Mouse (Mus musculus): ENCODE data around the gene Tesk1. TPM values are rescaled to one million over a fixed set of nuclear protein-coding genes. Genes with fewer than 3 reads are reported as not detected.

Tesk1 gene
- total and polyA plus RNA-seq, 2 experiments = 3.0 to 28.3 TPM

DNA sequence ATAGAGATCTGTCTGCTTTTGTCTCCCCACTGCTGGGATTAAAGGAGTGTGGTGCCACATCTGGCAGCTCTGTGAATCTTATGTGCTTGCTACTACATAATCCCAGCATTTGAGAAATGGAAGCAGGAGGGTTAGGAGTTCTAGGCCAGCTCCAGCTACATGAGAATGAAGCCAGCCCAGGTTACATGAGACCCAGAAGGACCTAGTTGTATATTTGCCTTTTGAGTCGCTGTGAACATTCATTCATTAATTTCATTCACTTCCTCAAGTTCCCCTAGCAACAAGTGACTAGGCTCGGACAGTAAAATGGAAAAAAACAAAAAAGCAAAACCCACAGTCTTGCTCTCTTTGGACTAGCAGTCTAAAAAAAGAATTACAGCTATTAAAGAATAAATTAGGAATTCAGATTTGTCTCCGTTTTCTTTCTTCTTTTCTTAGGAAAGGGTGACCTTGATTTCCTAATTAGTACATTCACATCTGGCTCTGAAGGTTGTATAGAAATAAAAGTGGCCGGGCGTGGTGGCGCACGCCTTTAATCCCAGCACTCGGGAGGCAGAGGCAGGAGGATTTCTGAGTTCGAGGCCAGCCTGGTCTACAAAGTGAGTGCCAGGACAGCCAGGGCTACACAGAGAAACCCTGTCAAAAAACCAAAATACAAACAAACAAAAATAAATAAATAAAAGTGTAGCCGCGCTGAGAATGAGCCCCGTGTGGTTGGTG is 50.5 kb downstream of the Tesk1 start:
- peak overlapping the region; percentile 3; the same call in 1 of the 2 replicates for H3K4me3 ChIP-seq (ENCODE audit: insufficient read depth, low read depth, low read length)
- no peaks in the 10 kb centered on the region for H3K79me2 ChIP-seq (ENCODE audit: control insufficient read depth, insufficient read depth, low read length)
- WGBS = 46% methylated on average over 12 of the region's 12 CpGs
- no peaks in the 10 kb centered on the region for H3K27me3 ChIP-seq (ENCODE audit: control insufficient read depth, insufficient read depth, low read length)
- H3K9ac ChIP-seq (ENCODE audit: low read depth, low read length) = no peak overlapping the region
- peaks cover 5% of the 10 kb centered on the region for H3K4me1 ChIP-seq (ENCODE audit: control insufficient read depth, insufficient read depth, low read length)
- no peak for DNase-seq (ENCODE audit: extremely low read depth, low read depth, low spot score)
- TF ChIP-seq POLR2A (IDR thresholded peaks at IDR 0.05; ENCODE audit: extremely low read depth, insufficient read depth, low read length) = no peak
- TF ChIP-seq CTCF (IDR thresholded peaks at IDR 0.05; ENCODE audit: low read depth, low read length) = no peak
- no peak overlapping the region for H3K27ac ChIP-seq (replicated peaks; ENCODE audit: insufficient read depth, low read depth, low read length)
- no peaks in the 10 kb centered on the region for H3K36me3 ChIP-seq (ENCODE audit: control insufficient read depth, insufficient read depth, low read length)

DNA sequence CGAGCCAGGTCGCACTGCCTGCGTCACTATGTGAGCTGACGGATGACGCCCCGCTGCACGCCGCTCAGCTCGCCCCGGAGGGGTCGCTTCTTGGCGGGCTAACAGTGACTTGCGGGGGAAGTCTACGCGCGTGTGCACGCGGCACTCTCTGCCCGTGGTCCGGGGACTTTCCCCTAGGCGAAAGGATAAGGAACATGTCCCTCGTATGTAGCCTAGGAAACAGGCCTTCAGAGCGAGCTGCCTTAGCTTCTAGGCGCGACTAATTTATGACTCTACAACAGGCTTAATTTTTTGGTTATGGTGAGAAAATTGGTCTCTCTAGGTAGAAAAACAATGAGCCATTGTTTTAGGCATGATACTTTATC is 51.1 kb downstream of the Tesk1 start, which contains the start of gene Ccdc107:
Gene Ccdc107 (plus strand): TSS at position 80 of the 365 bp plus-strand sequence.
- Histone ChIP-seq H3K9ac (ENCODE audit: low read depth, low read length) (peak within 1 kb of the TSS; percentile 90), H3K79me2 (ENCODE audit: control insufficient read depth, insufficient read depth, low read length) (no peaks in the 10 kb centered on the region), H3K36me3 (ENCODE audit: control insufficient read depth, insufficient read depth, low read length) (no peaks in the 10 kb centered on the region), H3K27me3 (ENCODE audit: control insufficient read depth, insufficient read depth, low read length) (no peaks in the 10 kb centered on the region), H3K4me3 (ENCODE audit: insufficient read depth, low read depth, low read length) (peak within 1 kb of the TSS; percentile 86), H3K4me1 (ENCODE audit: control insufficient read depth, insufficient read depth, low read length) (peaks cover 5% of the 10 kb centered on the region), H3K27ac (replicated peaks; ENCODE audit: insufficient read depth, low read depth, low read length) (peak within 1 kb of the TSS; percentile 75)
- 1% methylated on average over 25 of the region's 25 CpGs for WGBS
- TF ChIP-seq POLR2A (IDR thresholded peaks at IDR 0.05; ENCODE audit: extremely low read depth, insufficient read depth, low read length) (no peak), CTCF (IDR thresholded peaks at IDR 0.05; ENCODE audit: low read depth, low read length) (no peak)
- DNase-seq (ENCODE audit: extremely low read depth, low read depth, low spot score) = peak; percentile 95

DNA sequence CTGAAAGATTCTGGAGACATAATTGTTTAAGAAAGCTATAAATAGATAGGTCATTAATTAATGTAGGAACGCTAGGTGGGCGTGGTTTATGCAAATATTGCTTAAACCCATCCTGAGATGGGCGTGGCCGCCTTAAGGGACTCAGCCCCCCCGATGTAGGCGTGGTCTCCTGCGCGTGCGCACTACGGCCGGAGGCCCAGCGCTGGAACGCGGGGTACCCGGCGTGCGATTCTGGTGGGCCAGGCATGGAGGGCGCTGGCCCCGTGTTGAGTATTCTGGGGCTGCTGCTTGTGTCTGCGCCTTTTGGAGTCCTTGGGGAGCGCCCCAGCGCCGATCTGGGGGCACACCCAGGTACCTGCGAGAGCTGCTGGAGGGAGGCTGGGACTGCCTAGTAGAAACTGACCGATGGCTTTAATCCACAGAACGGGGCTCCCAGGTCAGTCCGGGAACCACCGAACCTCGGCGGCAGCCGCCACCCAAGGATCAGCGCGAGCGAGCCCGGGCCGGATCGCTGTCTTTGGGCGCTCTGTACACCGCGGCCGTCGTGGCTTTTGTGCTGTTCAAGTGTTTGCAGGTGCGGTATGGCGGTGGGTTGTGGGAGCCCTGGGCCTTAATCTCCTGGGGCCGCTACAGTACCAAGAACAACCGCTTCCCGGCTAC is 51.6 kb downstream of the Tesk1 start:
- no peak for TF ChIP-seq CTCF (IDR thresholded peaks at IDR 0.05; ENCODE audit: low read depth, low read length)
- TF ChIP-seq POLR2A (IDR thresholded peaks at IDR 0.05; ENCODE audit: extremely low read depth, insufficient read depth, low read length) = peak; percentile 75
- Histone ChIP-seq H3K36me3 (ENCODE audit: control insufficient read depth, insufficient read depth, low read length) (no peaks in the 10 kb centered on the region), H3K27ac (replicated peaks; ENCODE audit: insufficient read depth, low read depth, low read length) (peak overlapping the region; percentile 75), H3K27me3 (ENCODE audit: control insufficient read depth, insufficient read depth, low read length) (no peaks in the 10 kb centered on the region), H3K79me2 (ENCODE audit: control insufficient read depth, insufficient read depth, low read length) (no peaks in the 10 kb centered on the region), H3K4me3 (ENCODE audit: insufficient read depth, low read depth, low read length) (peak overlapping the region; percentile 86), H3K9ac (ENCODE audit: low read depth, low read length) (peak overlapping the region; percentile 90), H3K4me1 (ENCODE audit: control insufficient read depth, insufficient read depth, low read length) (peaks cover 5% of the 10 kb centered on the region)
- DNase-seq (ENCODE audit: extremely low read depth, low read depth, low spot score) = peak; percentile 81
- WGBS = under 1% methylated on average over 47 of the region's 47 CpGs

DNA sequence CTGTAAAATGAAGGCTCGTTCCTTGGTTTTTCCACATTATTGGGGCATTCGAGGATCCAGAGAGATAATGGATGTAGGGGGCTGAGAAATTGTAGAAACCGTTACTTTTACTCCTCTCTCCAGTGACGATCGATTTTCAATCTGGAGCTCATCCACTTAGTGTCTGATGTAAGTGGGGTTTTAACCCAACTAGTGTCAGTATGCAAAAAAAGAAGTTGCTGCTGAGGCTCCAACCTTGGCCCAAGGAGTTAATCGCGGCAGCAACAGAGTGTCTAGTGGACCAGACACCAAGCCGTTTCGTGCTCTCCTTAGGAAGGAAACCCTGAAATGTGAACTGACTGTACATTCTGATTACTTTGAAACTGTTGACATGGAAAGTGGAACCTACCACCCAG is 52.1 kb downstream of the Tesk1 start:
- H3K4me1 ChIP-seq (ENCODE audit: control insufficient read depth, insufficient read depth, low read length) = peaks cover 5% of the 10 kb centered on the region
- H3K36me3 ChIP-seq (ENCODE audit: control insufficient read depth, insufficient read depth, low read length) = no peaks in the 10 kb centered on the region
- peak overlapping the region; percentile 86 for H3K4me3 ChIP-seq (ENCODE audit: insufficient read depth, low read depth, low read length)
- peak overlapping the region; percentile 75 for H3K27ac ChIP-seq (replicated peaks; ENCODE audit: insufficient read depth, low read depth, low read length)
- H3K79me2 ChIP-seq (ENCODE audit: control insufficient read depth, insufficient read depth, low read length) = no peaks in the 10 kb centered on the region
- DNase-seq (ENCODE audit: extremely low read depth, low read depth, low spot score) = peak; percentile 61
- no peaks in the 10 kb centered on the region for H3K27me3 ChIP-seq (ENCODE audit: control insufficient read depth, insufficient read depth, low read length)
- no peak for TF ChIP-seq POLR2A (IDR thresholded peaks at IDR 0.05; ENCODE audit: extremely low read depth, insufficient read depth, low read length)
- no peak for TF ChIP-seq CTCF (IDR thresholded peaks at IDR 0.05; ENCODE audit: low read depth, low read length)
- WGBS = under 1% methylated on average over 9 of the region's 9 CpGs
- H3K9ac ChIP-seq (ENCODE audit: low read depth, low read length) = peak overlapping the region; percentile 90

DNA sequence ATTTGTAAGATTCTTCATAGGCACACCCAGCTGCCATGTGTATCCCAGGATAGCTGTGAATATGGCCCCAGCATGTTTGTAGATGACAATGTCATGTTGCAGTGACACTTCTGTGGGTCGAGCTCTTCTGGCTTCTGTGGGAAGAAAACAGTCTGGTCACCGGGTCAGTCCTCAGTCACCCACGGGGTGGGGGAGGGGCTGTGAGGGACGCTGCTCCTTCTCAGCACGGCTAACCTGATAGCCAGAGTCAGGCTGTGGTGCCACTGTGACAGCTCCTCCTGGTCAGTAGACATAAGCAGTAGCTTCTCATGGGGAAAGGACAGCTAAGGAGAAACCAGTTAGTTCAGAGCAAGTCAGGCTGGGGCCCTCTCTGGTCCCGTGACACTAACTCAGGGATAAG is 54.8 kb downstream of the Tesk1 start:
- no peak for DNase-seq (ENCODE audit: extremely low read depth, low read depth, low spot score)
- TF ChIP-seq CTCF (IDR thresholded peaks at IDR 0.05; ENCODE audit: low read depth, low read length) (no peak), POLR2A (IDR thresholded peaks at IDR 0.05; ENCODE audit: extremely low read depth, insufficient read depth, low read length) (no peak)
- H3K9ac ChIP-seq (ENCODE audit: low read depth, low read length) = no peak overlapping the region
- H3K4me1 ChIP-seq (ENCODE audit: control insufficient read depth, insufficient read depth, low read length) = peaks cover 10% of the 10 kb centered on the region
- H3K27me3 ChIP-seq (ENCODE audit: control insufficient read depth, insufficient read depth, low read length) = no peaks in the 10 kb centered on the region
- no peak overlapping the region for H3K4me3 ChIP-seq (ENCODE audit: insufficient read depth, low read depth, low read length)
- H3K79me2 ChIP-seq (ENCODE audit: control insufficient read depth, insufficient read depth, low read length) = no peaks in the 10 kb centered on the region
- 75% methylated on average over 6 of the region's 6 CpGs for WGBS
- no peaks in the 10 kb centered on the region for H3K36me3 ChIP-seq (ENCODE audit: control insufficient read depth, insufficient read depth, low read length)
- no peak overlapping the region for H3K27ac ChIP-seq (replicated peaks; ENCODE audit: insufficient read depth, low read depth, low read length)

DNA sequence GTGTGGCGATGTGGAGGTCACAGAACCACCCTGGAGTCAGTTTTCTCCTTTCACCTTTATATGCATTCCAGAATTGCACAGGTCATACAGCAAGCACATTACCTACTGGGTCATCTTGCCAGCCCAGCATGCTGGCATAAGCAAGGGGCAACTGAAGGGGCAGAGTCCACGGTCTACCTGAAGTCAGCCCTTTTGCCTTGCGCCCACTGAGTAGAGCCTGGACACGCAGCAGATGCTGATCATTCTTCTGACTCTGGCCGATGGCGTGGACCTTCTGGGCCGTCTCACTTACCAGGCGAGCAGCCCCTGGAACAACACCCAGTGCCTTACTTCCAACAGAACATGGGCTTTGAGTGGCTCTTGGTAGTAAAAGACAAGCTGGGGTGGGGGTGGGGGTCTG is 55.7 kb downstream of the Tesk1 start:
- Histone ChIP-seq H3K9ac (ENCODE audit: low read depth, low read length) (no peak overlapping the region), H3K27me3 (ENCODE audit: control insufficient read depth, insufficient read depth, low read length) (no peaks in the 10 kb centered on the region), H3K27ac (replicated peaks; ENCODE audit: insufficient read depth, low read depth, low read length) (no peak overlapping the region), H3K4me3 (ENCODE audit: insufficient read depth, low read depth, low read length) (no peak overlapping the region), H3K79me2 (ENCODE audit: control insufficient read depth, insufficient read depth, low read length) (no peaks in the 10 kb centered on the region), H3K36me3 (ENCODE audit: control insufficient read depth, insufficient read depth, low read length) (no peaks in the 10 kb centered on the region), H3K4me1 (ENCODE audit: control insufficient read depth, insufficient read depth, low read length) (peaks cover 10% of the 10 kb centered on the region)
- TF ChIP-seq POLR2A (IDR thresholded peaks at IDR 0.05; ENCODE audit: extremely low read depth, insufficient read depth, low read length) (no peak), CTCF (IDR thresholded peaks at IDR 0.05; ENCODE audit: low read depth, low read length) (no peak)
- WGBS = 95% methylated on average over 8 of the region's 8 CpGs
- peak; percentile 50 for DNase-seq (ENCODE audit: extremely low read depth, low read depth, low spot score)

Other genes starting within 250 kb of the Tesk1 start
- gene Atp8b5, start 174.8 kb upstream of the Tesk1 start, total RNA-seq (2014; rRNA removed) = 0.13 and 0.28 TPM in 2 replicates
- 0.44 and 0.47 TPM in 2 replicates for gene Atp8b5, start 174.8 kb upstream of the Tesk1 start, polyA plus RNA-seq (2012; rRNA removed)
- 14.2 and 15.9 TPM in 2 replicates for gene Rusc2, start 60.0 kb upstream of the Tesk1 start, total RNA-seq (2014; rRNA removed)
- gene Rusc2, start 60.0 kb upstream of the Tesk1 start, polyA plus RNA-seq (2012; rRNA removed) = 17.2 and 17.5 TPM in 2 replicates
- not detected in 2 replicates for gene Fam166b, start 12.8 kb upstream of the Tesk1 start, total RNA-seq (2014; rRNA removed)
- gene Fam166b, start 12.8 kb upstream of the Tesk1 start, polyA plus RNA-seq (2012; rRNA removed) = not detected in 2 replicates
- gene Cd72, start 12.7 kb downstream of the Tesk1 start, total RNA-seq (2014; rRNA removed) = 2.8 and 3.6 TPM in 2 replicates
- 1.3 and 4.9 TPM in 2 replicates for gene Cd72, start 12.7 kb downstream of the Tesk1 start, polyA plus RNA-seq (2012; rRNA removed)
- not detected in 2 replicates for gene Sit1, start 41.8 kb downstream of the Tesk1 start, total RNA-seq (2014; rRNA removed)
- 0.13 and 0.51 TPM in 2 replicates for gene Sit1, start 41.8 kb downstream of the Tesk1 start, polyA plus RNA-seq (2012; rRNA removed)
- gene Ccdc107, start 51.0 kb downstream of the Tesk1 start, total RNA-seq (2014; rRNA removed) = 190 and 221 TPM in 2 replicates
- 260 and 344 TPM in 2 replicates for gene Ccdc107, start 51.0 kb downstream of the Tesk1 start, polyA plus RNA-seq (2012; rRNA removed)
- gene Arhgef39, start 57.8 kb downstream of the Tesk1 start, total RNA-seq (2014; rRNA removed) = 0.74 and 0.94 TPM in 2 replicates
- 0.81 and 1.4 TPM in 2 replicates for gene Arhgef39, start 57.8 kb downstream of the Tesk1 start, polyA plus RNA-seq (2012; rRNA removed)
- 0.20 and 0.28 TPM in 2 replicates for gene Car9, start 65.0 kb downstream of the Tesk1 start, total RNA-seq (2014; rRNA removed)
- 0.14 and 0.20 TPM in 2 replicates for gene Car9, start 65.0 kb downstream of the Tesk1 start, polyA plus RNA-seq (2012; rRNA removed)
- gene Tpm2, start 81.8 kb downstream of the Tesk1 start, total RNA-seq (2014; rRNA removed) = 1.8 and 8.4 TPM in 2 replicates
- 3.8 TPM in 2 replicates for gene Tpm2, start 81.8 kb downstream of the Tesk1 start, polyA plus RNA-seq (2012; rRNA removed)
- 37.8 and 41.1 TPM in 2 replicates for gene Creb3, start 120.4 kb downstream of the Tesk1 start, total RNA-seq (2014; rRNA removed)
- gene Creb3, start 120.4 kb downstream of the Tesk1 start, polyA plus RNA-seq (2012; rRNA removed) = 47.9 and 62.0 TPM in 2 replicates
- gene Tln1, start 120.8 kb downstream of the Tesk1 start, total RNA-seq (2014; rRNA removed) = 39.9 and 42.8 TPM in 2 replicates
- 29.9 and 38.6 TPM in 2 replicates for gene Tln1, start 120.8 kb downstream of the Tesk1 start, polyA plus RNA-seq (2012; rRNA removed)
- 15.9 and 18.7 TPM in 2 replicates for gene Rgp1, start 136.8 kb downstream of the Tesk1 start, total RNA-seq (2014; rRNA removed)
- 33.2 and 44.5 TPM in 2 replicates for gene Rgp1, start 136.8 kb downstream of the Tesk1 start, polyA plus RNA-seq (2012; rRNA removed)
- 5.1 and 5.3 TPM in 2 replicates for gene Gba2, start 136.9 kb downstream of the Tesk1 start, total RNA-seq (2014; rRNA removed)
- 8.9 and 10.9 TPM in 2 replicates for gene Gba2, start 136.9 kb downstream of the Tesk1 start, polyA plus RNA-seq (2012; rRNA removed)
- gene Msmp, start 142.6 kb downstream of the Tesk1 start, total RNA-seq (2014; rRNA removed) = not detected in 2 replicates
- gene Msmp, start 142.6 kb downstream of the Tesk1 start, polyA plus RNA-seq (2012; rRNA removed) = not detected in 2 replicates
- 22.9 and 29.2 TPM in 2 replicates for gene Npr2, start 190.0 kb downstream of the Tesk1 start, total RNA-seq (2014; rRNA removed)
- gene Npr2, start 190.0 kb downstream of the Tesk1 start, polyA plus RNA-seq (2012; rRNA removed) = 24.1 and 39.1 TPM in 2 replicates
- 0.47 and 0.55 TPM in 2 replicates for gene Spag8, start 211.7 kb downstream of the Tesk1 start, total RNA-seq (2014; rRNA removed)
- gene Spag8, start 211.7 kb downstream of the Tesk1 start, polyA plus RNA-seq (2012; rRNA removed) = 0.83 and 1.1 TPM in 2 replicates
- 202 and 236 TPM in 2 replicates for gene Hint2, start 214.5 kb downstream of the Tesk1 start, total RNA-seq (2014; rRNA removed)
- 215 and 231 TPM in 2 replicates for gene Hint2, start 214.5 kb downstream of the Tesk1 start, polyA plus RNA-seq (2012; rRNA removed)
- 0.46 and 0.81 TPM in 2 replicates for gene Tmem8b, start 227.0 kb downstream of the Tesk1 start, total RNA-seq (2014; rRNA removed)
- 1.8 and 1.9 TPM in 2 replicates for gene Tmem8b, start 227.0 kb downstream of the Tesk1 start, polyA plus RNA-seq (2012; rRNA removed)
- not detected in 2 replicates for gene Fam221b, start 227.2 kb downstream of the Tesk1 start, total RNA-seq (2014; rRNA removed)
- gene Fam221b, start 227.2 kb downstream of the Tesk1 start, polyA plus RNA-seq (2012; rRNA removed) = 0.02 TPM in 1 of 2 replicates, not detected in the other

All from liver, adult 2 months (tissue).